In the genomic region with DNA sequence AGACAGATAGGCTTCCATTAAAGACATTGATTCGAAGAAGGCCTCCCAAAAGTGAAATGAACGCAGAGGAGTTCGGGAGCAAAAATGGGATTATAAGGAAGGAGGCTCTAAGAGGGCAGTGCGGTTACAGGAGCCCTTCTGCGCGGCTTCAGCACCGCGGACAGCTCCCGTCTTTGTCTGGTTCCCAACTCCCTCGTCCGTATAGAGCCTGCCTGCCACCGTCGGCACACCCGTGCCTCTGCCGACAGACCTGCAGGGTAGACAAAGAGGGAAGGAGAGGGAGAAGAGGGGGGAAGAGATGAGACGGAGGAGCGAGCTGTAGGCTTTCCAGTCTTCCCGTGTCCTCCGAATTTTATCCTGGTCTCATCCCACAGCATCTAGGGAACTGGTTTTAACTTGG, we compare ENCODE assay signal across 9 mouse cellular contexts. TPM values are rescaled to one million over a fixed set of nuclear protein-coding genes. Genes with fewer than 3 reads are reported as not detected.
DNase-seq lines count a peak whose midpoint lies in the region; ATAC-seq and TF ChIP-seq lines count a peak whose summit lies in the region.
"Had no signal": no experiment of that assay in that cellular context is flagged by ENCODE, and none has a peak within 500 bp of the region (broad histone marks: within the 10 kb centered on the region; RNA-seq: fewer than 3 reads in every experiment).

No protein-coding gene starts in this region.

- peak overlapping the region; percentile 88 for H3K27ac ChIP-seq in midbrain, embryonic 12.5 days (replicated peaks)
- H3K27ac ChIP-seq: lung, embryonic 15.5 days had no signal

- H3K9ac ChIP-seq in midbrain, embryonic 12.5 days (replicated peaks): peak overlapping the region; percentile 59
- H3K9ac ChIP-seq: lung, embryonic 15.5 days had no signal

- no peak for TF ChIP-seq POLR2A in brain, embryonic 14.5 days (IDR thresholded peaks at IDR 0.05; ENCODE audit: borderline replicate concordance, extremely low read depth, insufficient read depth, insufficient read length, poor library complexity, severe bottlenecking)

- H3K4me1 ChIP-seq in midbrain, embryonic 12.5 days: peaks cover 24% of the 10 kb centered on the region
- H3K4me1 ChIP-seq: lung, embryonic 15.5 days had no signal

- peak; percentile 18 for DNase-seq in layer of hippocampus, adult 11-12 months (ENCODE audit: low spot score)
- no peak for DNase-seq in layer of hippocampus, postnatal 36 days
- DNase-seq in brain, embryonic 14.5 days (ENCODE audit: low read depth): peak; percentile 85
- DNase-seq in gastrocnemius, postnatal 4 days (ENCODE audit: low spot score in 2 of 2): peak; percentile 65 to 79
- peak; percentile 93 for DNase-seq in kidney, postnatal 10 days
- peak; percentile 73 for DNase-seq in thymus, postnatal 0 days (ENCODE audit: low spot score)
- no peak for DNase-seq in left cerebral cortex, adult 9 months (ENCODE audit: low spot score in 2 of 2)

- H3K4me3 ChIP-seq in midbrain, embryonic 12.5 days: peak overlapping the region; percentile 55
- H3K4me3 ChIP-seq: lung, embryonic 15.5 days had no signal

- peak overlapping the region; percentile 52 for H3K4me2 ChIP-seq in midbrain, embryonic 12.5 days (replicated peaks)
- H3K4me2 ChIP-seq: lung, embryonic 15.5 days had no signal

- TF ChIP-seq CTCF in brain, embryonic 14.5 days (IDR thresholded peaks at IDR 0.05; ENCODE audit: borderline replicate concordance, extremely low read depth, insufficient read depth, insufficient read length): no peak

- H3K9me3 ChIP-seq in midbrain, embryonic 12.5 days: no peaks in the 10 kb centered on the region
- H3K9me3 ChIP-seq: lung, embryonic 15.5 days had no signal

- H3K27me3 ChIP-seq in midbrain, embryonic 12.5 days: peaks cover 98% of the 10 kb centered on the region

- H3K36me3 ChIP-seq in midbrain, embryonic 12.5 days: no peaks in the 10 kb centered on the region
- H3K36me3 ChIP-seq: lung, embryonic 15.5 days had no signal

- no peak for ATAC-seq in midbrain, embryonic 12.5 days (ENCODE audit: low FRiP score, low read depth)

- WGBS in midbrain, embryonic 12.5 days: under 1% methylated on average over 19 of the region's 19 CpGs

RNA-seq across cellular contexts. Expression of gene Lhx5, which starts 7.5 kb away (rescaled TPM):
- total RNA-seq in layer of hippocampus, postnatal 36 days (2021): under 1 TPM in 1 of 2 experiments, not detected in 1; 0.13 TPM
- 9.3 and 30.0 TPM in 2 replicates for polyA plus RNA-seq in brain, embryonic 14.5 days (2012; rRNA removed)
- total RNA-seq in gastrocnemius, postnatal 4 days (2021): not detected
- polyA plus RNA-seq in midbrain, embryonic 12.5 days (2016; fragmentation: Nextera tagmentation; extraction: Ambion mirVana): 45.2 and 51.9 TPM in 2 replicates
- polyA plus RNA-seq in thymus, postnatal 0 days (2015; fragmentation: Nextera tagmentation; extraction: Ambion mirVana): 0.05 TPM in 1 of 2 replicates, not detected in the other

RNA-seq across cellular contexts. Expression of gene Sdsl, which starts 48.6 kb away (rescaled TPM):
- total RNA-seq in layer of hippocampus, postnatal 36 days (2021): 1 to 10 TPM; 6.9 to 8.3 TPM
- polyA plus RNA-seq in brain, embryonic 14.5 days (2012; rRNA removed): 8.6 and 8.9 TPM in 2 replicates
- under 1 TPM; 0.32 to 0.73 TPM for total RNA-seq in gastrocnemius, postnatal 4 days (2021)
- 6.4 and 7.5 TPM in 2 replicates for polyA plus RNA-seq in midbrain, embryonic 12.5 days (2016; fragmentation: Nextera tagmentation; extraction: Ambion mirVana)
- 1.2 and 1.3 TPM in 2 replicates for polyA plus RNA-seq in thymus, postnatal 0 days (2015; fragmentation: Nextera tagmentation; extraction: Ambion mirVana)

RNA-seq across cellular contexts. Expression of gene Sds, which starts 52.3 kb away (rescaled TPM):
- total RNA-seq in layer of hippocampus, postnatal 36 days (2021): not detected
- not detected in 2 replicates for polyA plus RNA-seq in brain, embryonic 14.5 days (2012; rRNA removed)
- not detected for total RNA-seq in gastrocnemius, postnatal 4 days (2021)
- polyA plus RNA-seq in midbrain, embryonic 12.5 days (2016; fragmentation: Nextera tagmentation; extraction: Ambion mirVana): not detected in 2 replicates
- polyA plus RNA-seq in thymus, postnatal 0 days (2015; fragmentation: Nextera tagmentation; extraction: Ambion mirVana): 0.14 and 0.24 TPM in 2 replicates
- polyA plus RNA-seq: lung, embryonic 15.5 days had no signal

Comparison
In these comparisons a context has a peak if more than half of its experiments do, and no peak if none do; other contexts are left out.
1. DNase-seq: peak in layer of hippocampus, adult 11-12 months (single experiment), brain, embryonic 14.5 days (single experiment), gastrocnemius, postnatal 4 days (2 of 2), kidney, postnatal 10 days (single experiment) and thymus, postnatal 0 days (single experiment); none in layer of hippocampus, postnatal 36 days (0 of 2) and left cerebral cortex, adult 9 months (0 of 2).